Mouse (Mus musculus): Measurements from ENCODE around the gene Hspe1. TPM values are rescaled to one million over a fixed set of nuclear protein-coding genes. Genes with fewer than 3 reads are reported as not detected.
"Not testable (repeated sequence)": the region's sequence is repeated elsewhere in the genome, so short reads cannot be mapped to it uniquely, and the experiment has no call there.

The Hspe1 gene
- polyA plus RNA-seq, 1 experiment = 180 TPM

GRCm38 (mm10) chr1:55082106-55082505 is 5.8 kb upstream of the Hspe1 start:
- DNase-seq (ENCODE audit: extremely low spot score in 1 of 2, low spot score in 1 of 2) = no peak

- DNase-seq (ENCODE audit: extremely low spot score in 1 of 2, low spot score in 1 of 2) = no peak
Observed at GRCm38 (mm10) chr1:55085781-55086366, 2.1 kb upstream of the Hspe1 start.

- DNase-seq (ENCODE audit: extremely low spot score in 1 of 2, low spot score in 1 of 2) = no peak
Observed at GRCm38 (mm10) chr1:55086868-55087400, 998 bp upstream of the Hspe1 start.

GRCm38 (mm10) chr1:55087401-55087904 is 479 bp upstream of the Hspe1 start:
- DNase-seq (ENCODE audit: extremely low spot score in 1 of 2, low spot score in 1 of 2) = peak in 1 of 2 experiments; percentile 18

GRCm38 (mm10) chr1:55088611-55089497 is 922 bp downstream of the Hspe1 start:
- DNase-seq (ENCODE audit: extremely low spot score in 1 of 2, low spot score in 1 of 2) = no peak

GRCm38 (mm10) chr1:55089498-55090064 is 1.6 kb downstream of the Hspe1 start:
- DNase-seq (ENCODE audit: extremely low spot score in 1 of 2, low spot score in 1 of 2) = no peak

- no peak for DNase-seq (ENCODE audit: extremely low spot score in 1 of 2, low spot score in 1 of 2)
Observed at GRCm38 (mm10) chr1:55092056-55092455, 4.1 kb downstream of the Hspe1 start.

- DNase-seq (ENCODE audit: extremely low spot score in 1 of 2, low spot score in 1 of 2) = no peak
Observed at GRCm38 (mm10) chr1:55092469-55092868, 4.5 kb downstream of the Hspe1 start.

GRCm38 (mm10) chr1:55106919-55107585 is 19.1 kb downstream of the Hspe1 start:
- no peak for DNase-seq (ENCODE audit: extremely low spot score in 1 of 2, low spot score in 1 of 2)

- DNase-seq (ENCODE audit: extremely low spot score in 1 of 2, low spot score in 1 of 2) = no peak
Observed at GRCm38 (mm10) chr1:55107644-55108043, 19.7 kb downstream of the Hspe1 start.

GRCm38 (mm10) chr1:55108473-55108872 is 20.5 kb downstream of the Hspe1 start:
- DNase-seq (ENCODE audit: extremely low spot score in 1 of 2, low spot score in 1 of 2) = no peak

- no peak for DNase-seq (ENCODE audit: extremely low spot score in 1 of 2, low spot score in 1 of 2)
Observed at GRCm38 (mm10) chr1:55109066-55109766, 21.3 kb downstream of the Hspe1 start.

GRCm38 (mm10) chr1:55123046-55123445 is 35.1 kb downstream of the Hspe1 start:
- DNase-seq (ENCODE audit: extremely low spot score in 1 of 2, low spot score in 1 of 2) = no peak

- DNase-seq (ENCODE audit: extremely low spot score in 1 of 2, low spot score in 1 of 2) = no peak
Observed at GRCm38 (mm10) chr1:55123561-55123960, 35.6 kb downstream of the Hspe1 start.

GRCm38 (mm10) chr1:55124136-55124535 is 36.2 kb downstream of the Hspe1 start:
- not testable (repeated sequence) for DNase-seq (ENCODE audit: extremely low spot score in 1 of 2, low spot score in 1 of 2)

- no peak for DNase-seq (ENCODE audit: extremely low spot score in 1 of 2, low spot score in 1 of 2)
Observed at GRCm38 (mm10) chr1:55129716-55130115, 41.8 kb downstream of the Hspe1 start.

GRCm38 (mm10) chr1:55130190-55130916 is 42.4 kb downstream of the Hspe1 start:
- DNase-seq (ENCODE audit: extremely low spot score in 1 of 2, low spot score in 1 of 2) = peak in 1 of 2 experiments; percentile 5

GRCm38 (mm10) chr1:55130943-55131401 is 43.0 kb downstream of the Hspe1 start, which contains the start of gene Mob4:
Mob4 (plus strand) TSS chr1:55131231.
- DNase-seq (ENCODE audit: extremely low spot score in 1 of 2, low spot score in 1 of 2) = peak; percentile 62 to 91

- peak in 1 of 2 experiments; percentile 14 for DNase-seq (ENCODE audit: extremely low spot score in 1 of 2, low spot score in 1 of 2)
Observed at GRCm38 (mm10) chr1:55131424-55132014, 43.6 kb downstream of the Hspe1 start.

Data from frontal cortex, adult 2 months (tissue).